Mouse (Mus musculus) hindbrain, embryonic 15.5 days (tissue): ENCODE measurements around the gene Pex10. TPM values are rescaled to one million over a fixed set of nuclear protein-coding genes. Genes with fewer than 3 reads are reported as not detected.

Source experiments
- ATAC-seq: fragments of 200-750 bp; cut with Nextera tagmentation; 2 replicates; pipeline ENCODE4 v1.8.0; 2017; ENCODE audit warnings: low read depth, moderate number of reproducible peaks, moderate TSS enrichment; ENCODE audit not compliant: low FRiP score
- H3K27ac ChIP-seq: fragments of 300-500 bp; sonication (generic); replicated peaks from 2 replicates; pipeline ENCODE4 v1.5.1; 2015; ENCODE audit warnings: mild to moderate bottlenecking, inconsistent platforms
- H3K27me3 ChIP-seq: fragments of 300-500 bp; sonication (generic); 2 replicates; pipeline ENCODE4 v1.6.1; 2015; ENCODE audit warnings: control low read depth, inconsistent platforms
- H3K36me3 ChIP-seq: fragments of 300-500 bp; sonication (generic); 2 replicates; pipeline ENCODE4 v1.6.1; 2015; ENCODE audit warnings: control low read depth, inconsistent platforms
- H3K4me1 ChIP-seq: fragments of 300-500 bp; sonication (generic); replicated peaks from 2 replicates; pipeline ENCODE4 v1.6.1; 2015; ENCODE audit warnings: control low read depth, inconsistent platforms
- H3K4me2 ChIP-seq: fragments of 300-500 bp; sonication (generic); 2 replicates; pipeline ENCODE4 v1.6.1; 2015; ENCODE audit warnings: moderate library complexity, mild to moderate bottlenecking, inconsistent platforms
- H3K4me3 ChIP-seq: fragments of 300-500 bp; sonication (generic); 2 replicates; pipeline ENCODE4 v1.5.1; 2015; ENCODE audit warnings: mild to moderate bottlenecking, inconsistent platforms
- H3K9ac ChIP-seq: fragments of 300-500 bp; sonication (generic); 2 replicates; pipeline ENCODE4 v1.6.1; 2015; ENCODE audit warnings: inconsistent platforms
- H3K9me3 ChIP-seq: fragments of 300-500 bp; sonication (generic); 2 replicates; pipeline ENCODE4 v1.6.1; 2016; ENCODE audit warnings: control low read depth, inconsistent platforms
- WGBS: fragments of 180-500 bp; shearing (Covaris S2); methylation state at CpG from one replicate; pipeline ENCODE4 v1.1.7; 2015; 5-methylcytosine and 5-hydroxymethylcytosine counted together
- polyA plus RNA-seq: library from polyadenylated mRNA; unstranded; fragments of >200 nt; fragmentation: Nextera tagmentation; extraction: Ambion mirVana; gene quantifications from 2 replicates; pipeline ENCODE4 v1.2.1, GENCODE M21; 2015

Pex10 gene
- polyA plus RNA-seq, 1 experiment from 2014 or later, result 22.3 TPM

GRCm38 (mm10) chr4:155085206-155086107 lies 18.6 kb downstream of the Pex10 start:
- peaks cover 16% of the 10 kb centered on the region for H3K36me3 ChIP-seq
- peak overlapping the region; percentile 70 for H3K4me3 ChIP-seq
- H3K4me2 ChIP-seq, result peak overlapping the region; percentile 89
- ATAC-seq, result peak; percentile 40; the same call in 1 of the 2 replicates
- no peaks in the 10 kb centered on the region for H3K27me3 ChIP-seq
- peak overlapping the region; percentile 82 for H3K9ac ChIP-seq
- H3K9me3 ChIP-seq, result no peaks in the 10 kb centered on the region
- H3K27ac ChIP-seq, result peak overlapping the region; percentile 91
- 7% methylated on average over 34 of the region's 35 CpGs for WGBS
- H3K4me1 ChIP-seq, result peaks cover 36% of the 10 kb centered on the region

DNA sequence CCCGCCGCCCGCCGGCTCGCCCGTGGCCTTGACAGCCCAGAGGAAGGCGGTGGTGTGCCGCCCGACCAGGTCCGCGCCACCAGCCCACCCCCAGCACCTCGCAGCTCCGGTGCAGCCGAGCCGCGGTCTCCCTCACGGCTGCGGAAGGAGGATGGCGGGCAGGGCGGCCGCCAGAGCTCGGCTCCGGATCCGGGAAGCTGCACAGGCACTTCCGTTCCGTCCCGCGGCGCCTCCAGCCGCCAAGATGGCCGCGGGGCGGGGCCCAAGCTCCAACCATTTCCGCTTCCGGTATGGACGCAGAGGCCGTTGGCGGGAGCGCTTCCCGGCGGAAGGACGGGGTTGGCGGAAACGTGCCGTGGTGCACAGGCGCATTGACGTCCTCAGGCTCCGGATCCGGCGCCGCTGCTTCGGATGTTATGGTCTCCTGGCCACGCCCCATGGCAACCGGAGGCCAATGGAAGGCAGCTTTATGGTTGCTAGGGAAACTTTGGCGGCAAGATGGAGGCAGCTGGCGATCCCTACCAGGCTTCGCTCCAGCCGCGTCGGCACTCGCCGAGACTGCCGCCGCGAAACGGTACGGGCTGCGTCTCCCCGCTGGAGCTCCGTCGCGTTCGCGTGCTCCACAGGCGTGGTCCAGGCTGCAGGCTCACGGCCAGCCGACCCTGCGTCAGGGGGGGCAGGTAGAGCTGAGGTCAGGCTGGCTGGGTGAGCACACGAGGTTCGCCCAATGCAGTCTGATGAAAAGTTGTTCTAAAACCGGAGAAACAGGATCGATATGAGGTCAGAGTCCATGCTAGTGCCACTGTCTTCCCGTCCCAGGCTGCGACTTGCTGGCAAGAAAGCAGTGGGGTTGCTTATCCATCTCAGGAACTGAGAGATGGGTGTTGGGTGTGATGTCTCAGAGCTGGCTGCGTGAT lies 19.6 kb downstream of the Pex10 start, which contains the start of the genes Rer1 and Morn1:
Gene Rer1, minus strand, starts transcription at position 275 of the 917 bp plus-strand sequence.
Gene Morn1, plus strand, starts transcription at position 470 of the 917 bp plus-strand sequence.
- WGBS, result under 1% methylated on average over 85 of the region's 85 CpGs
- ATAC-seq, result peak; percentile 97

GRCm38 (mm10) chr4:155089241-155089640 lies 22.4 kb downstream of the Pex10 start:
- no peak overlapping the region for H3K4me3 ChIP-seq
- no peak for ATAC-seq
- no peak overlapping the region for H3K4me2 ChIP-seq
- H3K9me3 ChIP-seq, result no peaks in the 10 kb centered on the region
- H3K27ac ChIP-seq, result no peak overlapping the region
- peaks cover 22% of the 10 kb centered on the region for H3K4me1 ChIP-seq
- no peaks in the 10 kb centered on the region for H3K36me3 ChIP-seq
- WGBS, result 93% methylated on average over 5 of the region's 5 CpGs
- H3K9ac ChIP-seq, result no peak overlapping the region
- H3K27me3 ChIP-seq, result no peaks in the 10 kb centered on the region

More for the DNA sequence above, 19.6 kb downstream of the Pex10 start, which contains the start of the genes Rer1 and Morn1:
- peak within 1 kb of the TSS; percentile 82 for H3K9ac ChIP-seq
- H3K36me3 ChIP-seq, result peaks cover 9% of the 10 kb centered on the region; the same call in 1 of the 2 replicates
- H3K27ac ChIP-seq, result peak within 1 kb of the TSS; percentile 91
- H3K4me1 ChIP-seq, result peaks cover 36% of the 10 kb centered on the region
- peak within 1 kb of the TSS; percentile 70 for H3K4me3 ChIP-seq
- H3K4me2 ChIP-seq, result peak within 1 kb of the TSS; percentile 89
- no peaks in the 10 kb centered on the region for H3K9me3 ChIP-seq
- H3K27me3 ChIP-seq, result no peaks in the 10 kb centered on the region

DNA sequence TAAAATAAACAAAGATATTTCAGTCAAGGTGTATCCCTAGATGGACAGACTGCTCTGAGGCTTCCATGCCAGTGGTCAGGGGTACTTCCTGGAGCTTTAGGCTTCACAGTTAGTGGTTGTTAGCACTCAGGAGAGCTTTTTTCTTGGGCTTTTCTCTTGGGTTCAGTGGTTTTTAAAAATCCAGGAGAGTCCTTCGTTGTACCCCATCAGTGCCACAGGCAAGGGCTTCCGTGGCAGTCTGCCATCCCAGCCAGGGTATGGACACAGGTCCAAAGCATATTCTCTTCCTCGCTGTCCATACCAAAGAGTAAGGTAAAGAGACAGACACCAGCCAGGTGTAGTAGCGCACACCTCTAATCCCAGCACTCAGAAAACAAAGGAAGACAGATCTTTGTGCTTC lies 23.3 kb downstream of the Pex10 start:
- no peaks in the 10 kb centered on the region for H3K27me3 ChIP-seq
- H3K9me3 ChIP-seq, result no peaks in the 10 kb centered on the region
- H3K36me3 ChIP-seq, result no peaks in the 10 kb centered on the region
- peaks cover 13% of the 10 kb centered on the region for H3K4me1 ChIP-seq
- H3K27ac ChIP-seq, result no peak overlapping the region
- WGBS, result 96% methylated on average over 4 of the region's 4 CpGs
- no peak for ATAC-seq
- H3K9ac ChIP-seq, result no peak overlapping the region
- no peak overlapping the region for H3K4me2 ChIP-seq
- no peak overlapping the region for H3K4me3 ChIP-seq

GRCm38 (mm10) chr4:155090688-155091449 lies 24.1 kb downstream of the Pex10 start:
- ATAC-seq, result no peak
- Histone ChIP-seq H3K4me3 (no peak overlapping the region), H3K27me3 (no peaks in the 10 kb centered on the region), H3K9me3 (no peaks in the 10 kb centered on the region), H3K9ac (no peak overlapping the region), H3K4me2 (no peak overlapping the region), H3K4me1 (peaks cover 13% of the 10 kb centered on the region), H3K36me3 (no peaks in the 10 kb centered on the region), H3K27ac (no peak overlapping the region)
- WGBS, result 98% methylated on average over 13 of the region's 13 CpGs

- no peak overlapping the region for H3K27ac ChIP-seq
- H3K4me3 ChIP-seq, result no peak overlapping the region
- H3K9me3 ChIP-seq, result no peaks in the 10 kb centered on the region
- no peak overlapping the region for H3K9ac ChIP-seq
- peaks cover 5% of the 10 kb centered on the region; the same call in 1 of the 2 replicates for H3K4me1 ChIP-seq
- WGBS, result 95% methylated on average over 19 of the region's 19 CpGs
- H3K27me3 ChIP-seq, result no peaks in the 10 kb centered on the region
- no peak overlapping the region for H3K4me2 ChIP-seq
- no peak for ATAC-seq
- H3K36me3 ChIP-seq, result no peaks in the 10 kb centered on the region
These were observed 26.1 kb downstream of the Pex10 start for GRCm38 (mm10) chr4:155092718-155093430.

- Histone ChIP-seq H3K4me2 (no peak overlapping the region), H3K27ac (no peak overlapping the region), H3K27me3 (no peaks in the 10 kb centered on the region), H3K4me1 (peaks cover 5% of the 10 kb centered on the region; the same call in 1 of the 2 replicates), H3K9me3 (no peaks in the 10 kb centered on the region), H3K4me3 (no peak overlapping the region), H3K36me3 (no peaks in the 10 kb centered on the region), H3K9ac (no peak overlapping the region)
- no peak for ATAC-seq
- 85% methylated on average over 7 of the region's 7 CpGs for WGBS
These were observed 26.8 kb downstream of the Pex10 start for GRCm38 (mm10) chr4:155093431-155094149.

GRCm38 (mm10) chr4:155094565-155094964 lies 27.7 kb downstream of the Pex10 start:
- H3K4me1 ChIP-seq, result peaks cover 5% of the 10 kb centered on the region; the same call in 1 of the 2 replicates
- 75% methylated on average over 3 of the region's 3 CpGs for WGBS
- no peak overlapping the region for H3K4me2 ChIP-seq
- H3K36me3 ChIP-seq, result no peaks in the 10 kb centered on the region
- H3K4me3 ChIP-seq, result no peak overlapping the region
- no peaks in the 10 kb centered on the region for H3K27me3 ChIP-seq
- ATAC-seq, result peak; percentile 37; the same call in 1 of the 2 replicates
- no peak overlapping the region for H3K27ac ChIP-seq
- H3K9me3 ChIP-seq, result no peaks in the 10 kb centered on the region
- H3K9ac ChIP-seq, result no peak overlapping the region

- H3K9ac ChIP-seq, result no peak overlapping the region
- no peak overlapping the region for H3K4me3 ChIP-seq
- peak overlapping the region; percentile 47; the same call in 1 of the 2 replicates for H3K27ac ChIP-seq
- no peaks in the 10 kb centered on the region for H3K9me3 ChIP-seq
- H3K36me3 ChIP-seq, result no peaks in the 10 kb centered on the region
- peaks cover 5% of the 10 kb centered on the region; the same call in 1 of the 2 replicates for H3K4me1 ChIP-seq
- WGBS, result 25% methylated on average over 8 of the region's 8 CpGs
- no peak overlapping the region for H3K4me2 ChIP-seq
- ATAC-seq, result peak; percentile 84
- H3K27me3 ChIP-seq, result no peaks in the 10 kb centered on the region
These were observed 28.6 kb downstream of the Pex10 start for GRCm38 (mm10) chr4:155095238-155095900.

GRCm38 (mm10) chr4:155095967-155096366 lies 29.2 kb downstream of the Pex10 start:
- no peak overlapping the region for H3K27ac ChIP-seq
- no peaks in the 10 kb centered on the region for H3K9me3 ChIP-seq
- H3K27me3 ChIP-seq, result no peaks in the 10 kb centered on the region
- peaks cover 5% of the 10 kb centered on the region; the same call in 1 of the 2 replicates for H3K4me1 ChIP-seq
- no peak overlapping the region for H3K4me3 ChIP-seq
- no peak overlapping the region for H3K9ac ChIP-seq
- no peak overlapping the region for H3K4me2 ChIP-seq
- ATAC-seq, result no peak
- H3K36me3 ChIP-seq, result no peaks in the 10 kb centered on the region
- WGBS, result 81% methylated on average over 8 of the region's 8 CpGs
